Mouse (Mus musculus) CH12.LX (cell line): ENCODE data around the gene Prrg2.

Experiments used
- CTCF ChIP-seq, 2 experiments: IDR thresholded peaks in 1 of 2; conservative IDR thresholded peaks in 1 of 2; 2 replicates each; pipeline ENCODE4 v1.5.1; 2011 to 2012; ENCODE audit warnings: low read depth in 2 of 2, low read length in 2 of 2, improper control_type of control experiment in 1 of 2, inconsistent platforms in 1 of 2, mild to moderate bottlenecking in 1 of 2, moderate library complexity in 1 of 2
- EP300 ChIP-seq: IDR thresholded peaks from 2 replicates; pipeline ENCODE4 v1.6.1; 2011; ENCODE audit warnings: low read length, improper control_type of control experiment
- HCFC1 ChIP-seq: IDR thresholded peaks from 2 replicates; pipeline ENCODE4 v1.6.1; 2012; ENCODE audit warnings: low read depth, mild to moderate bottlenecking, inconsistent platforms, low read length, improper control_type of control experiment
- JUND ChIP-seq: conservative IDR thresholded peaks from 2 replicates; pipeline ENCODE4 v1.6.1; 2011; ENCODE audit warnings: low read depth, low read length, improper control_type of control experiment
- KAT2A ChIP-seq: IDR thresholded peaks from 2 replicates; pipeline ENCODE4 v1.6.1; 2012; ENCODE audit warnings: low read length, improper control_type of control experiment, inconsistent platforms; ENCODE audit not compliant: insufficient replicate concordance
- MYC ChIP-seq: IDR thresholded peaks from 2 replicates; pipeline ENCODE4 v1.6.1; 2011; ENCODE audit warnings: low read depth, mild to moderate bottlenecking, improper control_type of control experiment, low read length
- POLR2A ChIP-seq: IDR thresholded peaks from 2 replicates; pipeline ENCODE4 v1.6.1; 2011; ENCODE audit warnings: low read depth, mild to moderate bottlenecking, improper control_type of control experiment, low read length
- SMC3 ChIP-seq: IDR thresholded peaks from 2 replicates; pipeline ENCODE4 v1.6.1; 2011; ENCODE audit warnings: low read depth, low read length, improper control_type of control experiment
- TCF12 ChIP-seq: IDR thresholded peaks from 2 replicates; pipeline ENCODE4 v1.6.1; 2014; ENCODE audit warnings: low read depth, mild to moderate bottlenecking, inconsistent platforms, low read length, improper control_type of control experiment

DNA sequence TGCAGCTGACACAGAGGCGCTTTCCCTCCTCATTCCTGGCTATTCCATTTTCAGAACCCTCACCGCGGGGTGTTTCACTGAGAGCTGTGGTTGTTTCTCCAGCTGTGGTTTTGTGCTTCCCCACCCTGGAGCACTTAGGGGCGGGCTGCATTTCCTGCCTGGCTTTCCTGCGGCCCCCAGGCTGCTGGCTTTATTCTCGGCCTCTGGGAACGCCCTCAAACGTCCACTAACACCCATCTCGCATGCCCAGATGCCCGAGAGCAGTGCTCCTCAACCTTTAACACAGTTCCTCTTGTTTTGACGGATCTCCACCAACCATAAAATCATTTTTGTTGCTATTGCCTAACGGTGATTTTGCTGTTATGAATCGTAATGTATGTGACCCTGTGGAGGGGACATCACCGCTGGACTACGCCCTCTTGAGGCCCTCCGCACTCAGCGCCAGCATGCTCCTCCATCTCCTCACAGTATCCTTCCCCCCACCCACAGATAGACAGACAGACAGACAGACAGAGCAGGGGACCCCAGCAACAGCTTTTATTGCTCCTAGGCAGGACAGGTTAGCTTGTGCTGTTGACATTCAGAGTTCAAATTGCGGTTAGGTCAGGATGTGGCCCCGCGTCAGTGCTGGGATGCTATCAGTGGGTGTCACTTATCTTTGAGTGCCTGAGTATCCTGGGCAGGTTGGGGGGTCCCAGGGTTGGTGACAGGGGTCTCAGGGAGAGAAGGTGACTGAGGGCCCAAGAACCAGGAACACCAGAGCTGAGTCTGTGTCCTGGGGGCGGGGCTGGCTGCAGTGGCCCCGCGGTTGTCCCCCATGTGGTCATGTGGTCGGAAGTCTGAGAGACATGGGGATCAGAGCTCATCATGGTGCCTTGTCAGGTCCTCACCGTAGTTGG, 20.2 kb upstream of the Prrg2 start:
- no peak for TF ChIP-seq JUND
- peak in 1 of 2 experiments; percentile 25; a peak in 2 of 4 replicates for TF ChIP-seq CTCF (conservative IDR thresholded peaks at IDR 0.05 in 1 of 2, IDR thresholded peaks at IDR 0.05 in 1 of 2; ENCODE audit: low read depth in 2 of 2, low read length in 2 of 2)
- no peak for TF ChIP-seq KAT2A
- TF ChIP-seq MYC = no peak
- TF ChIP-seq POLR2A = no peak; the same call in 1 of the 2 replicates
- TF ChIP-seq SMC3 = no peak
- peak; percentile 10; the same call in 1 of the 2 replicates for TF ChIP-seq TCF12
- no peak for TF ChIP-seq HCFC1
- TF ChIP-seq EP300 = no peak
